Mouse (Mus musculus) kidney, embryonic 16.5 days (tissue): ENCODE data around the gene Prg4. TPM values are rescaled to one million over a fixed set of nuclear protein-coding genes. Genes with fewer than 3 reads are reported as not detected.

Experiments
- ATAC-seq: fragments of 200-750 bp; cut with Nextera tagmentation; 2 replicates; pipeline ENCODE4 v1.8.0; 2017; ENCODE audit warnings: moderate TSS enrichment; ENCODE audit not compliant: low FRiP score, low TSS enrichment
- H3K27ac ChIP-seq: fragments of 300-500 bp; sonication (generic); 2 replicates; pipeline ENCODE4 v1.5.1; 2014; ENCODE audit warnings: low read length
- H3K27me3 ChIP-seq: fragments of 300-500 bp; sonication (generic); 2 replicates; pipeline ENCODE4 v1.6.1; 2014; ENCODE audit warnings: low read length, control low read depth, mixed read lengths; ENCODE audit not compliant: insufficient read depth
- H3K36me3 ChIP-seq: fragments of 300-500 bp; sonication (generic); 2 replicates; pipeline ENCODE4 v1.6.1; 2014; ENCODE audit warnings: low read length, control low read depth, mixed read lengths; ENCODE audit not compliant: insufficient read depth
- H3K4me1 ChIP-seq: fragments of 300-500 bp; sonication (generic); 2 replicates; pipeline ENCODE4 v1.6.1; 2014; ENCODE audit warnings: low read length, control low read depth, mixed read lengths; ENCODE audit not compliant: insufficient read depth
- H3K4me2 ChIP-seq: fragments of 300-500 bp; sonication (generic); replicated peaks from 2 replicates; pipeline ENCODE4 v1.6.1; 2014; ENCODE audit warnings: low read depth, low read length
- H3K4me3 ChIP-seq: fragments of 300-500 bp; sonication (generic); 2 replicates; pipeline ENCODE4 v1.5.1; 2014; ENCODE audit warnings: mild to moderate bottlenecking, low read length
- H3K9ac ChIP-seq: fragments of 300-500 bp; sonication (generic); replicated peaks from 2 replicates; pipeline ENCODE4 v1.6.1; 2014; ENCODE audit warnings: low read length
- H3K9me3 ChIP-seq: fragments of 300-500 bp; sonication (generic); 2 replicates; pipeline ENCODE4 v1.6.1; 2016; ENCODE audit warnings: low read length, control low read depth
- WGBS: fragments of 180-500 bp; shearing (Covaris S2); extraction: QIAGEN DNeasy Blood & Tissue Kit; methylation state at CpG from one replicate; pipeline ENCODE4 v1.1.7; 2014; 5-methylcytosine and 5-hydroxymethylcytosine counted together
- polyA plus RNA-seq: library from polyadenylated mRNA; unstranded; fragments of >200 nt; fragmentation: Nextera tagmentation; extraction: Ambion mirVana; gene quantifications from 2 replicates; pipeline ENCODE4 v1.2.1, GENCODE M21; 2015

The Prg4 gene
- polyA plus RNA-seq, 1 experiment from 2014 or later: 0.47 TPM

GRCm38 (mm10) chr1:150418426-150418825 lies 47.5 kb downstream of the Prg4 start:
- H3K4me1 ChIP-seq: no peaks in the 10 kb centered on the region
- H3K9ac ChIP-seq: no peak overlapping the region
- H3K27me3 ChIP-seq: no peaks in the 10 kb centered on the region
- peaks cover 66% of the 10 kb centered on the region for H3K36me3 ChIP-seq
- H3K4me3 ChIP-seq: no peak overlapping the region
- WGBS: 86% methylated on average over 4 of the region's 4 CpGs
- no peaks in the 10 kb centered on the region for H3K9me3 ChIP-seq
- no peak overlapping the region for H3K27ac ChIP-seq
- ATAC-seq: no peak
- H3K4me2 ChIP-seq: no peak overlapping the region

DNA sequence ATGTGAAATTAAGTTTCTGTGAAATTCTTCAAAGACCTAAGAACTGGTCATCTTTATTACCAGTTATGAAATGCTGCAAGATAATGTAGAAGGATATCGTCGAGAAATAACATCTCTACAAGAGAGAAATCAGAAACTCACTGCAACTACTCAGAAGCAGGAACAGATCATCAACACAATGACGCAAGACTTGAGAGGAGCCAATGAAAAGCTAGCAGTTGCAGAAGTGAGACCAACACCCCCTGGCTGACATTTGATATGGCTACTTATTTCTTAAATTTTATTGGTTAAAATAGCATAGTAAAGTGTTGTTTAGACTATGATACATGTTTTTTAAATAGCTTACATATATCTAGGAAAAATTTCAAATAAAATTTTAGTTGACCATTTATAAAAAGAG lies 50.0 kb downstream of the Prg4 start:
- Histone ChIP-seq H3K4me1 (no peaks in the 10 kb centered on the region), H3K4me2 (no peak overlapping the region), H3K4me3 (no peak overlapping the region), H3K9me3 (no peaks in the 10 kb centered on the region), H3K27me3 (no peaks in the 10 kb centered on the region), H3K36me3 (peaks cover 61% of the 10 kb centered on the region), H3K27ac (no peak overlapping the region), H3K9ac (no peak overlapping the region)
- ATAC-seq: no peak
- 94% methylated on average over 3 of the region's 3 CpGs for WGBS

GRCm38 (mm10) chr1:150409996-150410395 lies 56.0 kb downstream of the Prg4 start:
- H3K36me3 ChIP-seq: peaks cover 51% of the 10 kb centered on the region
- WGBS: 97% methylated on average over 6 of the region's 6 CpGs
- H3K4me2 ChIP-seq: no peak overlapping the region
- no peaks in the 10 kb centered on the region for H3K9me3 ChIP-seq
- no peak for ATAC-seq
- H3K4me3 ChIP-seq: no peak overlapping the region
- H3K27ac ChIP-seq: no peak overlapping the region
- H3K27me3 ChIP-seq: no peaks in the 10 kb centered on the region
- H3K4me1 ChIP-seq: no peaks in the 10 kb centered on the region
- no peak overlapping the region for H3K9ac ChIP-seq

GRCm38 (mm10) chr1:150407285-150407684 lies 58.7 kb downstream of the Prg4 start:
- no peak for ATAC-seq
- no peak overlapping the region for H3K4me3 ChIP-seq
- no peak overlapping the region for H3K9ac ChIP-seq
- no peak overlapping the region for H3K27ac ChIP-seq
- no peaks in the 10 kb centered on the region for H3K4me1 ChIP-seq
- 89% methylated on average over 9 of the region's 9 CpGs for WGBS
- H3K27me3 ChIP-seq: no peaks in the 10 kb centered on the region
- H3K36me3 ChIP-seq: peaks cover 48% of the 10 kb centered on the region
- H3K9me3 ChIP-seq: no peaks in the 10 kb centered on the region
- H3K4me2 ChIP-seq: no peak overlapping the region

- Histone ChIP-seq H3K4me1 (no peaks in the 10 kb centered on the region), H3K27me3 (no peaks in the 10 kb centered on the region), H3K9ac (no peak overlapping the region), H3K4me2 (no peak overlapping the region), H3K4me3 (no peak overlapping the region), H3K27ac (no peak overlapping the region), H3K9me3 (no peaks in the 10 kb centered on the region), H3K36me3 (peaks cover 37% of the 10 kb centered on the region)
- WGBS: 89% methylated on average over 3 of the region's 3 CpGs
- no peak for ATAC-seq
Measured at GRCm38 (mm10) chr1:150404555-150404954, 61.4 kb downstream of the Prg4 start.

- WGBS: 88% methylated on average over 3 of the region's 3 CpGs
- no peak overlapping the region for H3K4me3 ChIP-seq
- no peak overlapping the region for H3K9ac ChIP-seq
- no peaks in the 10 kb centered on the region for H3K4me1 ChIP-seq
- H3K9me3 ChIP-seq: no peaks in the 10 kb centered on the region
- H3K27ac ChIP-seq: no peak overlapping the region
- no peak for ATAC-seq
- H3K36me3 ChIP-seq: peaks cover 36% of the 10 kb centered on the region
- H3K27me3 ChIP-seq: no peaks in the 10 kb centered on the region
- H3K4me2 ChIP-seq: no peak overlapping the region
Measured at GRCm38 (mm10) chr1:150403914-150404313, 62.1 kb downstream of the Prg4 start.

Other genes starting within 250 kb of the Prg4 start
- gene Pdc, start 146.7 kb downstream of the Prg4 start, polyA plus RNA-seq: not detected in 2 replicates
- 132 and 153 TPM in 2 replicates for gene Tpr, start 73.3 kb downstream of the Prg4 start, polyA plus RNA-seq
- 37.8 and 38.3 TPM in 2 replicates for gene Odr4, start 73.1 kb downstream of the Prg4 start, polyA plus RNA-seq